Mouse (Mus musculus) ES-Bruce4 (cell line): ENCODE data around the gene Serinc3.

Source experiments
- CTCF ChIP-seq: IDR thresholded peaks from one replicate; pipeline ENCODE4 v1.8.1; 2011; ENCODE audit warnings: low read depth, low read length
- POLR2A ChIP-seq: IDR thresholded peaks from one replicate; pipeline ENCODE4 v1.8.1; 2011; ENCODE audit warnings: low read length; ENCODE audit not compliant: insufficient read depth

DNA sequence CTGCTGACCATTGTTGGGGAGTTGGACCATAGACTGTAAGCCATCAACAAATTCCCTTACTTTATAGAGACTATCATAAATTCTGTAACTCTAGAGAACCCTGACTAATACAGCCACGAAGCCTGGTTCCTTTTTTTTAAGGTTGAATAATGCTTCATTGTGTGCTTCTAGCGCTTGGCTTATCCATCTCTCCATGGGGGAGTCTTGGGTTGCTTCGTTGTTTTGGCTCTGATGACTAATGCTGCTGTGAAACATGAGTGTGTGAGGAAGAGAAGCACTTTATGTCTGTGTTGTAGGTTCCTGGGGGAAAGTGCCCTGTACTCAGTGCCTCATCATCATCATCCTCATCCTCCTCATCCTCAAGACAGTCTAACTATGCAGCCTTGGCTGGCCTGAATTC lies 19.0 kb upstream of the Serinc3 start:
- no peak for TF ChIP-seq CTCF
- no peak for TF ChIP-seq POLR2A
